Mouse (Mus musculus): ENCODE data around the gene Atp6v0a4.

Gene Atp6v0a4

DNA sequence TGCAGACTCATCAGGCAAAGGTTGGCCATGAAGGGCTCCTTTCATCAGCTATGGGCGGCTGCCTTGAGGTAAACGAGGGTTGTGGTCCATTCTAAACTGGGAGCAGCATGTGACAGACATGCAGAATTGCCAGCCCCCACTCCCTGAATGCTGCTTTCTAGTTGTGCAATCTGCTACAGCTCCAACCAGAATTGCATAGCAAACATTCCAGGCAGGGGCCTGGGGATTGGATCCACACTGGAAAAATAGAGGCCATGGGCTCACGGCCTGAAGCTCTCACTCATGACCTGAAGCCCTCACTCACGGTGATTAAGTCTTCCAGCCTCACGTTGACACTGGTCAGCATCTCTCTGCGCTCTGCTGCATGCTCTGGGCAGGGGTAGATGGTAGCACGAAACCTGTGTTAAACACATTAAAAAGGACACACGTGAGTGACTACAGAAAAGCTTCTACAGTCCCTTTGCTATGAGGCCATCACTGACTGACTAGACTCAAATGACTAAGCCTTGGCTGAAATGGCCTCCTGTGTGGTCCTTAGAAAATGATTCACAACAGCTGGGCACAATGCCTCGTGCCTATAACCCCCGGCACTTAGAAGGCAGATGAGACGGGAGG, 42.6 kb downstream of the Atp6v0a4 start:
- peak; percentile 96 for DNase-seq (ENCODE audit: low read depth, low spot score)

DNA sequence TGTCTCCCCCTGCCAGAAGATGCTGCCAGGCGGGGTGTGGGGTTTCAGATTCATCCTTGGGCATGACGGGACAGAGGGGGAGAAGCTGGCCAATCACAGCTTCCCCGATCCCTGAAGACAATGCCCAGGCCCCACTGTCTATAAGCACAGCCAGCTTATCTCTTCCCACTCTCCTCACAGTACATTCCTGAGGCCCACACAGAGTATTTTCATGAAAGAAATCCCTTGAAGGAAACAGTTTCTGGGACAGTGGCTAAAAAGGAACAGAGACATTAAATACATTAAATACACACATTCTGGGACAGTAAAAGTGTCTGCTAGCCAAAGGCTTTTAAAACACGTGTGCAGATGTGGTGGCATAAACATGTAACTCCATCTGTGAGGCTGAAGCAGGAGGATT, 44.0 kb downstream of the Atp6v0a4 start:
- no peak for DNase-seq (ENCODE audit: low read depth, low spot score)

DNA sequence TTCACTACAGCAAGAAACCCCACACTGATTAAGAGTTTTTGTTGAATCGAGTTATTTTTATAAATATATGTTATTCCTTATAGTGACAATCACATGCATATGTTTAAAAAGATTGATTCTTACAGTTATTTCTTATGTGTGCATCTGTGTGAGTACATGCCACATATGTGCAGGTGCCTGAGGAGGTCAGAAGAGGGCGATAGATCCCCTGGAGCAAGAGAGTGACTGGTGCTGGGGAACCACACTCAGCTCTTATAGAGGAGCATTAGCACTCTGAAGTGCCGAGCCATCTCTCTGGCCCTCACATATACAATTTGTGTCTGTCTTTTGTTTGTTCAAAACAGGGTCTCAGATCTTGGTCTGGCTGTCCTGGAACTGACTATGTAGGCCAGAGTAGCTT, 50.8 kb downstream of the Atp6v0a4 start:
- DNase-seq (ENCODE audit: low read depth, low spot score), result no peak

DNA sequence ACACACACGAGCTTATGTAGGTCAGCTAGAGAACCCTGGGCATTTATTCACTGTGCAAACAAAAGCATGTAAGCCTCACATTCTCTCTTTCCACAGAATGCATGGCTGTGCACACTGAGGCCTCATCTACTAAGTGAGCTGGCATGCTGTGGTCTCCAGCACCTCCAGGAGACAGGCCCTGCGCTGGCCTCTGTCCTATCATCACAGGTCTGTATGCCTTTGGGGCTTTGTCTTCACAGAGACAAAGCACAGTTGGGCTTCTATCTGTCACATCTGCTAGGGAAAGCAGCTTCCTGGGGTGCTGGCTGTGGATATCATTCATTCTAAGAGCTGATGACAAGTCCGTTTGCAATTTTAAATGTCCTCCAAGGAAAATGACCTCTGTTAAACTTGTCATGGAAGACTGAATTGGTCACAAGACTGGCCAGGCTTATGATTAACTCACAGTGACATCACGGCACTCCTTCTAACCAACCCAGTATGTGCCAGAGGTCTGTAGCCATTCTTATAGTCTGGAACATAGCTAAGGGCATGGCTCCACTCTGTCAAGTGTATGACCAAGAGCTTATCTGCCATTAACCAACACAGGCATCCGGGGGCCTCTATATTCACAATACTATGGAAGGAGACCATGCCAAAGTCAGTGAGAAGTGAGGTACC, 52.1 kb downstream of the Atp6v0a4 start:
- peak; percentile 68 for DNase-seq (ENCODE audit: low read depth, low spot score)

DNA sequence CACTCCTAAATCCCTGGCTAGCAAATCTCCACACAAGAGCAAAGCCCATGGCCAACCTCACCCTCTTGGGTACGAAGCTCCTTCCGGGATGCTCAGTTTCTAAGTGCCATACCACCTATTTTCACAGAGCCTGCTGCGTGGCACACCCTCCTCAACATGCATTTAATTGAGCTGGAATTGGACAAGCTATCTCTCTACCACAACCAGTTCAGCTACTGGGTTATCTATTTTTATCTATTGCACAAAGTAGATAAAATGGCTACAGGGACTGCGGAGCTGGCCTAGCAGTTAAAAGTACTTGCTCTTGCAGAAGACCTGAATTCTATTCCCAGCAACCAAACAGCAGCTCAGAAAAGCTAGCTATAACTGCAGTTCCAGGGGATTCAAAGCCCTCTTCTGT, 53.1 kb downstream of the Atp6v0a4 start:
- no peak for DNase-seq (ENCODE audit: low read depth, low spot score)

DNA sequence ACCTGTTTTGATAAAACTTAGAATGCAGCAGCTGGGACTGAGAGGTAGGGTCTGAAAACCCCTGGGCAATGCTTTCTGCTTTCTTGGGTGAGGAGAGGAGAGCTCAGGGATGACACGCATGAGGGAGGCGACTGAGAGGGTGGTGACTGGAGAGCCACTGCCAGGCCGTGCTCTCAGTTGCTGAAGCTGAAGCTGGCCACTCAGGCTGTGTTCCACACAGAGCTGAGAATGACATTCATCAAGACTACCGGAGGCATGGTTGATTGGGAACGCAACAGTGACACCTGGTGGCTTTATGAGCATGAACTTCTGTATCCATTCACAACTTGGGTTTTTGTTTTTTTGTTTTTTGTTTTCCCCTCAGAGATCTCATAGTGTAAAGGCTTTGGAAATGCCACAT, 58.2 kb downstream of the Atp6v0a4 start:
- peak; percentile 94 for DNase-seq (ENCODE audit: low read depth, low spot score)

DNA sequence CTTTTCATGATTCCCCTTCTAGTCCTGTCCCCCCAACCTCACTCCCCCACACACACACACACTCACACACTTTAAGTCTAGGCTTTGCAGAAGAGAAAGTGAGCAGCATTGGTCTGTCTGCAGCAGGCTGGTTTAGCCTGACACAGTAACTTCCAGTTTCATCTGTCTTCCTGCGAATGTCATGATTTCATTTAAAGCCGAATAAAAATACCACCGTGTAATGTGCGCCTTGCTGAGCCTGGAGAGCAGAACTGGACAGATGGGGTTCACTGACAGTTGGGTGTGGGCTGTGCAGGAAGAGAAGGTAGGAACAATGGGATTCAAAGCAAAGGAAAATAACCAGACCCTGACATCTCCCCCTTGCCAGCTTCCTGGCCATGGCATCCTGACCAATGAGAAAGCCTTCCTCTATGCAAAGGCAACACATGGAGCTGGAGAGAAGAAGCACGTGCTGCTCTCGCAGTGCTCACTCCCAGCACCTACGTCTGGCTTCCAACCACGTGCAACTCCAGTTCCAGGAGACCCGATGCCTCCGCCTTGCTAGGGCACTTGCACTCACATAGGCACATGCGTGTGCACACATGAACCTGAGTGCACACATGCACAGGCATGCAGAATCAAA, 58.8 kb downstream of the Atp6v0a4 start:
- DNase-seq (ENCODE audit: low read depth, low spot score), result no peak

DNA sequence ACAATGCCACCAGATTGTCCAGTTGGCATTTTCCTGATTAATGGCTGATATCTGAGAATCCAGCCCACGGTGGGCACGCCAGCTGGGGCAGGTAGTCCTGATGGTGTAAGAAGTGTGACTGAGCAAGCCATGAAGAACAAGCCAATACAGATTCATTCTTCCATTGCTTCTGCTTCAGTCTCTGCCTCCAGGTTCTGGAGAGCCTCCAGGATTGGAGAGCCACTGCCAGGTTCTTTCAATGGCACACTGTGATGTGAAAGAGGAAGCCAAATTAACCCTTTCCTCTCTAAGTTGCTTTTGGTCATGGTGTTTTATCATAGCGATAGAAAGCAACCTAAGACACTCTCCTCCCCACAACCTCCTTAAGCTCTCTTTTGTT, 59.3 kb downstream of the Atp6v0a4 start:
- no peak for DNase-seq (ENCODE audit: low read depth, low spot score)

DNA sequence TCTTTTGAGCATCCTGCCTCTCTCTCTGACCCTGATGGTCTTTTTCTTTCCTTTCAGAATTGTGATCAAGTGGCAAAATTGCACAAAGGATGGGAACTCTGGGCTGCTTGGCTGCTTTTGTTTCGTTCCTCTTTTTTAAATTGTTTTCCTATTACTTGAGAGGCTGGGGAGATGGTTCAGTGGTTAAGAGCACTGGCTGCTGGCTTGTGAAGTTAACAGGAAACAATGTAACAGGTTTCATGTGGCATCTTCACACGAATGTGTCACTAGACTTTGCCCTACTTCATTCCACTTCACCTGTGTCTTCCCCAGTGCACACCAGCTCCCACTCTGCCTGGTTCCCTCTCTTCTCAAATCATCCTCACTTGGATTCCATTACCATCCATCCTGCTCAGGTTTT, 59.8 kb downstream of the Atp6v0a4 start:
- DNase-seq (ENCODE audit: low read depth, low spot score), result no peak

DNA sequence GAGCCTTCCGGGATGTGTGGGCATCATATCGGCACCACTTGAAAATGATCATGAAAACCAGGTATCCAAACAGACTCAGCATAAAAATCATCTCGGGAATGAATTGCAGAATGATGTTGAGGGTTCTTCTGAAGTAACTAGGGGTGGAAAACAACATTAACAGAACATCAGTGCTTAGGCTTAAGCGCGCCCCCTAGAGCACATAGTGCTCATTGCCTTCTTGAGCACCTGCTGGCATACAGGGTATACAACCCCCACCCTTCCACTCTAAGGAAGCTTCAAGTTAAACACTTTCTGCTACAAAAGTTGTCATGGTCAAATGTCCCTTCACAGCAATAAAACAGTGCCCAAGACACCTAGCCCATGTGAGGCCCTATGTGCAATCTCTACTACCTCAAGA, 65.6 kb downstream of the Atp6v0a4 start:
- DNase-seq (ENCODE audit: low read depth, low spot score), result no peak

DNA sequence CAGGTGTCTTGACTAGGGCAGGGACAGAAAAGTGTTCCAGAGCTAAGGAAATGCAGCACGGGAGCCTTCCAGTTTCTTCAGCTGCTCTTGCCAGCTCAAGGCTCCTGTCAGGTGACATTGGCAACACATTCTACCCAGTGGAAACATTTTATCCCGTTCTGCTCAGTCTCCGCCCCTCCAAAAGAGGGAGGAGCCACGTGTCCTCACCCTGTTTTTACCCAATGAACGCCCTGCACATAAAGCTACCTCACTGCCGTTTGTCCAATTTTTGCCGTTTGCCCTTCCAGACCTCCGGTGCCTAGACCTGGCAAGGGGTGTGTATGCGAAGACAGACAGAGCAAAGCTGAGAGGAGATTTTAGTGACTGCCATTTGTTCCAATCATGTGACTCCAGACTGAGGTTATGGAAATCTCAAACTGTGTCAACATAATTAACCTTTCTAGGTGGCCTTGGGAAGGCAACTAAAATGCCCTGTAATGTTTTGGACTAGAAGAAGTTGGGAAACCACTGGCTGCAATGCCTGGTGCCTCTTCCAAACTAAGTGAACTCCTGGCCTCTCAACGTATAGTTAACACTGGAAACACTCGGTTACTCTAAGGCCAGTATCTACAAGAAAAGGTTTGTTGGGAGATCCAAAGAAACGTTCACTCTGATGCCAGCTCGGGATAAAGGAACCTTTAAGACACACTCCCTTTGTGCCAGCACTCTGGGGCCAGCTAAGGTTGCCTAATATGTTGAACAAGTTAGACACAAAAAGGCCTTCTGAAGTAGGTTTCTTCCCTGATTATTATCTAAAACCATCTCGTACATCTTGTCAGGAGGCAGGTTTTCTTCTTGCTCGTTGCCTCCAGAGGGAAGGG, 68.7 kb downstream of the Atp6v0a4 start:
- DNase-seq (ENCODE audit: low read depth, low spot score), result no peak

DNA sequence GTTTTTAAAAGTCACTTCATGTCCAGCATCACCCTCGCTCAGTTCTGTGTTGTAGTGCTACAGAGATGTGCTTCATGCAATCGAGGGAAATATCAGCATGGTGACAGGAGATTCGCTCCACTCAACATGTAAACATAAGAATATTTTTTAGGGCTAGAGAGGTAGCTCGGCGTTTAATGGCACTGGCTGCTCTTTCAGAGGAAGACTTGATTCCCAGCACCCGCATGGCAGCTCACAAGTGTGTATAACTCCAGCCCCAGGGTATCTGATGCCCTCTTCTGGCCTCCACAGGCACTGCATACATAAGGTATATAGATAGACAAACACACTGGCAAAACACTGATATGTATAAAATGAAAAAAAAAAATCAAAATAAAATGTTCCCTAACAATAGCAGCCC, 74.8 kb downstream of the Atp6v0a4 start:
- DNase-seq (ENCODE audit: low read depth, low spot score), result no peak

DNA sequence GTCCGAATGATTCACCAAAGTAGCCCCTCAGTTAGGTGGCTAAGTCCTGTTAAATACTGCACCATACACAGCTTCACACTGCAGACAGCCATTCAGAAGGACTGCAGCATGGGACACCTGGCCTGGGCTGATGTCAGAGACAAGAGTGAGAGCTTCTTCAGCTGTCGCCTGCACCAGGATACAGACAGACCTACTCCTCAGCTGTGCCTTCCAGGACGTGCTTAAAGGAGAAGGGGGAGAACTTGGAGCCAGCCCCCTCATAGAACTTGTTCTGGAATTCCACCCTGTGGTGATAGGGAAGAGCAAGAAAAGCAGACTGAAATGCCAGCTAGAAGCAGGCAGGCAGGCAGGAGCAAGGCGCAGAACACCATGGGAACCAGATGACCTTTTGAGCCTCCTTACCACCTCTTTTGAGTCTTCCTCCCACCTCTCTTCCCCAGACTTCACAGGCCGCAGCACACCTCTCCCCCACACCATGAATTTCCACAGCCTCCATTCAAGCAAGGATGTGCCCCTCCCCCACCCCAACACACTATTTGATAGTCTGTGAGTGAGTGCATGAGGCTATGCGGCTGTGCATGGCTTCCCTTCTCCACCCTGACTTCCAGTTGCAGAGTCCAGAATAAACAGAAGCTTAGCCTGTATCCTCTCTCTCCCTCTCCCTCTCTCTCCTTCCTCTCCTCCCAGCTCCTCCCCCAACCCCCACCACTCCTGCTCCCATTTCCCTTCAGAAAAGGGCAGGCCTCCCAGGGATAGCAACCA, 75.4 kb downstream of the Atp6v0a4 start:
- no peak for DNase-seq (ENCODE audit: low read depth, low spot score)

DNA sequence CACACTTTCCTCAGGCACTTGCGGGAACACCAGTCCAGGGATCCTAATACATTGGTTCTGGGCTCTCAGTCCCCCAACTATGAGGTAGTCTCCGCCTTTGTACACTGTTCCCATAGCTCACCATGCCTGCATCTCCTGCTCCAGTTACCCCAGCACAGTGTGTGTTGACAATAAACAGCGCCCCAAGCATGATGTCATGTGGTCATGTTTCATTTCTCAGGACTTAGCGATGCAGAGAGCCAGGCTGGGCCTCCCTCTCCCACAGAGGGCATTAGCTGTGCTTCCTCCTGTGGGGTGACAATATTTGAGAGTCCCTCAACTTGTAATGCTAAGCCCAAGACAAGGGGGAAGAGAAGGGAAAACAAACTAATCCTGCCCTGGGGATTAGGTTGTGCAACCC, 76.4 kb downstream of the Atp6v0a4 start:
- DNase-seq (ENCODE audit: low read depth, low spot score), result no peak

DNA sequence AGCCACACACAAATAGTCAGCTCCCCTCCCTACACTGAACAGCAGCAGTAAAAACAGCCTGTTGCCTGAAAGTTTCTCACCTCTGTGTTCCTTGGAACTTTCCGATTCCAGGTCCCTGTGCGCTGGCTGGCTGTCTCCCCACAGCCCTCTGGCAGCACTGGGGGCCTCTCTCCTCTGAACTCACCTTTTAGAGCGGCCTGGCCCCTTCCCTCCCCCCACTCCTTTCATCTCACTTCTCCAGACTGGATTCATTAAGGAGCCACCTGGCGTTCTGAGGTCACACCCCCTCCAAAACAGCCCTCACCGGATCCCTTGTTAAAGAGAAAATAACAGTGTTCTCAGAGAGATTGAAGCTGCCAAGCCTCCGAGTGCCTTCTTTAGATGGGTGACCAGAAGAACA, 77.5 kb downstream of the Atp6v0a4 start, which contains the start of gene Svopl:
TSS of gene Svopl (minus strand) at position 159 of the 400 bp plus-strand sequence.
- no peak for DNase-seq (ENCODE audit: low read depth, low spot score)

DNA sequence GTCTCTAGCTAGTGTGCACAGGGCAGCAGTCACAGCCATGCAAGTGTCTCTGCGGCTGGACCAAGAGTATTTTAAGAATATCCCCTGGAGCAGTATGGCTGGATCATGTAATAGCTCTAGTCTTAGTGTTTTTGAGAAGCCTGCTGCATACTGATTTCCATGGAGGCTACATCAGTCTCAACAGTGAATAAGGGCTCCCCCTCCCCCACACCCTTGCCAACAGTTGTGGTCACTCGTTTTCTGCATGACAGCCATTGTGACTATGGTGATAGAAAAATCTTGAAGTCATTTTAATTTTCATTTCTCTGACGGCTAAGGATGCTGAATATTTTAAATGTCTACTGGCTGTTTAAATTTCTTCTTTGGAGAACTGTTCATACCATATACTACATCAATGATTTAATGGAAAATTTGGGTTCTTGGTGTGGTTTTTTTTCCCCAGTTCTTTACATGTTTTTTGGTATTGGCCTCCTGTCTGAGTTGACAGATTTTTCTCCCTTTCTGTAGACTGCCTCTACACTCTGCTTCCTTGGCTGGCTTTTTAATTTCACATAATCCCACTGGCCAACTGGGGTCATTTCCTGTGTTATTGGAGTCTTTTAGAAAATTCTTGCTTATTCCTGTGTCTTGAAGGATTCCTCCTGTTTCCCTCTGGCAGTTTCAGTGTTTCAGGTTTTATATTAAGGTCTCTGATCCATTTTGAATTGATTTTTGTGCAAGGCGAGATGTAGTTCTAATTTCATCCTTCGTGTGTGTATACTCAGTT, 91.4 kb downstream of the Atp6v0a4 start:
- DNase-seq (ENCODE audit: low read depth, low spot score), result no peak

DNA sequence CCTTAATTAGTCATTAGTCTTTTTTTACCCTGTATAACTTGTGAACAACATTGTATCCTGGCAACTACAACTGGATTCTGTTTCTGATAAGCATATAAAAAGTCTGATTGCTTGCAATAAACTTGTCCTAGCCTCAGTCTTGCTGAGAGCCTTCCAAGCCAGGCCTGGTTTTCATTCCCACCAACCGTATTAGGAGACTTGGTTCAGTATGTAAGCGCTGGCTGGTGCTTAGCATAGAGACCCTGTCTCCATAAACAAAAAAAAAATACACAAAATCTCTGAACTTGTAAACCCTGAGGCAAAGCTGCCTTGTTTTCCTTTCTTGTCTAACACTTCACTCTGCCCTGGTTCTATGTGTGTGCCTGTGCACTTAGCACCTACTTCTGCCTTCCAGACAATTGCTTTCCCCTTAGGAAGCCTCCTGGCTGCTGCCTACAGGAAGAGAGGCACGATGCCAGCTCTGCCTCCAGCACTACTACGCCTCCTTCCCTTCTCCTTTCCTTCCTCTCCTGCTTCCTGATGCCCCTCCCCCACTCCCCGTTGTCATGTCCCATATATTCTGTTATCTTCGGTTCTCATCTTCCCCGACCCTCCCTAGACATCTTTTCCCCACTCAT, 92.4 kb downstream of the Atp6v0a4 start:
- DNase-seq (ENCODE audit: low read depth, low spot score), result no peak

DNA sequence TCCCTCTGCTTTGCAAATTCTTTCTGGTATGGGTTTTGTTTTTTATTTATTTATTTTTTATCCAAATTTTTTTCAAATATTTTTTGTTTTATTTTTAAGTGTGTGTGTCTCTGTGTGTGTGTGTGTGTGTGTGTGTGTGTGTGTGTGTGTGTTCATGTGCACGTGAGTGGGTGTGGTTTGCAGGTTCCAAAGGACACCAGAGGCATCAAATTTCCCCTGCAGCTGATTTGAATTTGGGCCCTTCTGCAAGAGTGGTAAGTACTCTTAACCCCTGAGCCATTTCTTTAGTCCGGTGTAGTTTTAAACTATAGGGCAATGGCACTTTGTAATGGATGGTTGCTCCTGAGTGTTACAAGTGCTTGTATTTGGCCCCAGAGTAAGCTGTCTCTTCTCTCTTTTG, 96.2 kb downstream of the Atp6v0a4 start:
- no peak for DNase-seq (ENCODE audit: low read depth, low spot score)

DNA sequence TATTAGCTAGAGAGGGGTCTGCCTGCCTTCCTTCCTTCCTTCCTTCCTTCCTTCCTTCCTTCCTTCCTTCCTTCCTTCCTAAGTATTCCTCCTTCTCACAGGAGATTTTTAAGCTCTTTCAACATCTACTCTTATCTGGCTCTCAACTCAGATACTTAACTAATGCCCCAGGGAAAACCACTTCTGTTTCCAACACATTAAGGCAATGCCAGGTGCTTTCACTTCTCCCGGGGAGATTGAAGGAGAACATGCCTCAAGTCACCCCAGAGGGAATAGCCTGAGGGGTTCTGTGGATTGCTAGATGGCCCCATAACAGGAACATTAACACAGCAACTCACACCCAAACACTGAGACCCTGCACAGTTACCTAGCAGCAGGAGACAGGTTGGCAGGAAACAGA, 96.6 kb downstream of the Atp6v0a4 start:
- DNase-seq (ENCODE audit: low read depth, low spot score), result peak; percentile 17

DNA sequence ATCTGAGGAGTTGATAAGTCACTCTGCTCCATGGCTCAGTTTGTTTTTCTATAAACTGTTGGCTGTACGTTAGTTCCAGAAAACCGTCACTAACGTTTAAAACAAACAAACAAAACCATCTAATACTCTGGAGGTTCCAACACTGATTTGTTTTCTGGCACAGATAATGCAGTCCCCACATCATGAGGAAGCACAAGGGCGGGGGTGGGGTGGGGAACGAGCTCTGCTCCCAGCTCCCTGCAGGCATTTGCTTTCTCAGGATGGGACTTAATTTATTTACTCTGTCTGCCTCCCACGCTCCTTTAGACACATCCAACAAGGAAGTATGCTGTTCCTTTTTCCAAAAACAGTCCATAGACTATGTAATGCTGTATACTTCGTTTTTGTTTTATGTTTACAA, 101.1 kb downstream of the Atp6v0a4 start:
- peak; percentile 23 for DNase-seq (ENCODE audit: low read depth, low spot score)
